Mouse (Mus musculus): ENCODE results near the gene Eomes. TPM values are rescaled to one million over a fixed set of nuclear protein-coding genes. Genes with fewer than 3 reads are reported as not detected.

The Eomes gene
- total and polyA plus RNA-seq, 3 experiments = not detected

DNA sequence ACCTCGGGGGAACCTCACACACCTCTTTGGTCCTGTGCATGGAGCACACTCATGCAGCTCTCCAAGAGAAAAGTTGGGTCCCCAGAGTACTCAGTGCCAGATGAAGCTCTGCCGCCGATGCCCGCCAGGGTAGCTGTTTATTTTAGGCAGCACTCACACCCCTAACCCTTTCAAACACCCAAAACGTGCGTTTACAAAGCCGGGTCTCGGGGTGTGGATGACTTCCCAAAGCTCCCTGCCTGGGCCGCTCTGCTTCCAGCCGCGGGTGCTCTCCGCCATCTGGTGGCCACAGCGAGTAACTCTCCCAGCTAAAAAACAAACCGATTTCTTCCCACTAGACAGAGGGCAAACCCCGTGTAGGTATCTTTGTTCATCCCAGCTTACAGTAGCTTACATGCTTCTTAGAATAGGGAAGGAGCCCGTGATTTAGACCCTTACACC is 11.6 kb downstream of the Eomes start (continued):
- TF ChIP-seq BHLHE40 (IDR thresholded peaks at IDR 0.05; ENCODE audit: low read depth, low read length) = peak; percentile 28; the same call in 1 of the 2 replicates
- no peak for TF ChIP-seq ZMIZ1 (IDR thresholded peaks at IDR 0.05; ENCODE audit: low read depth, low read length)
- TF ChIP-seq UBTF (IDR thresholded peaks at IDR 0.05; ENCODE audit: low read depth, low read length) = no peak
- TF ChIP-seq POLR2AphosphoS2 (IDR thresholded peaks at IDR 0.05; ENCODE audit: low read depth, low read length) = no peak
- no peak for TF ChIP-seq PAX5 (IDR thresholded peaks at IDR 0.05; ENCODE audit: low read length)
- no peak for TF ChIP-seq JUND (conservative IDR thresholded peaks at IDR 0.05; ENCODE audit: low read depth, low read length)
- peak; percentile 97 for TF ChIP-seq RAD21 (IDR thresholded peaks at IDR 0.05; ENCODE audit: low read depth, low read length)

DNA sequence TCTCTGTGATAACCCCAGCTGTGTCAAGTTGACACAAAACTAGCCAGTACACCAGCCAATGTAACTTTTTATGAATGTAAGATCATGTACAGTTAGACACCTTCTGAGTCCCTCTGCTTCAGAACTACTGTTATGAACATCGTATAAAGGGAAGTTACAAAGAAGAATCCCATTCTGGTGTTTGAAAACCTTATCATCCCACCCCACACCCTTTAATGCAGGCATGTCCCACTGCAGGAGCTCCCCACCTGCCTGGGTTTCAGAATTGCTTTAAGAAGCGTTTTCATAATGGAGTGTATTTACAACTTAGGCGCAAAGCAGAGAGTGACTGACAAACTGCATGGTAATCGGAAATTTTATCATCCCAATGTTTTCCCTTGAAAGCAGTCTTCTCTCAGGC is 13.2 kb downstream of the Eomes start:
- Histone ChIP-seq H3K27me3 (replicated peaks) (no peaks in the 10 kb centered on the region), H3K4me3 (replicated peaks in 1 of 3; ENCODE audit: low read depth in 2 of 3, low read length in 2 of 3, poor library complexity in 1 of 3) (no peak overlapping the region), H3K27ac (ENCODE audit: insufficient read depth, low read depth) (no peak overlapping the region), H3K9ac (ENCODE audit: insufficient read depth, low read depth) (no peak overlapping the region), H3K79me2 (replicated peaks; ENCODE audit: control insufficient read depth, extremely low read depth, insufficient read depth, poor library complexity, severe bottlenecking) (no peaks in the 10 kb centered on the region), H3K4me2 (ENCODE audit: insufficient read depth, low read depth, poor library complexity, severe bottlenecking) (no peak overlapping the region), H3K4me1 (ENCODE audit: control insufficient read depth in 1 of 2, insufficient read depth in 2 of 2) (peaks cover 0 to 3% of the 10 kb centered on the region in 2 experiments; a peak in 2 of 4 replicates), H3K36me3 (replicated peaks in 1 of 2; ENCODE audit: control insufficient read depth in 1 of 2, insufficient read depth in 1 of 2, low read length in 1 of 2) (no peaks in the 10 kb centered on the region), H3K9me3 (replicated peaks; ENCODE audit: low read length) (peaks cover 4% of the 10 kb centered on the region)
- no peak for DNase-seq (ENCODE audit: extremely low read depth)
- dilution Hi-C loops (cut with MboI; ENCODE audit: extremely low pct_ligation_motif_present, extremely low pct_unique_long_range_greater_than_20kb, low sequenced_read_pairs) = no loop called here
- in situ Hi-C loops (cut with MboI; ENCODE audit: low pct_ligation_motif_present, low pct_unique_long_range_greater_than_20kb, low sequenced_read_pairs) = loop anchor here (25.0 kb wide), 1 partner anchor 429 kb away; no protein-coding TSS in a partner anchor
- TF ChIP-seq POLR2AphosphoS2 (IDR thresholded peaks at IDR 0.05; ENCODE audit: low read depth, low read length) (no peak), BHLHE40 (IDR thresholded peaks at IDR 0.05; ENCODE audit: low read depth, low read length) (no peak), HCFC1 (IDR thresholded peaks at IDR 0.05; ENCODE audit: low read depth, low read length) (no peak)

DNA sequence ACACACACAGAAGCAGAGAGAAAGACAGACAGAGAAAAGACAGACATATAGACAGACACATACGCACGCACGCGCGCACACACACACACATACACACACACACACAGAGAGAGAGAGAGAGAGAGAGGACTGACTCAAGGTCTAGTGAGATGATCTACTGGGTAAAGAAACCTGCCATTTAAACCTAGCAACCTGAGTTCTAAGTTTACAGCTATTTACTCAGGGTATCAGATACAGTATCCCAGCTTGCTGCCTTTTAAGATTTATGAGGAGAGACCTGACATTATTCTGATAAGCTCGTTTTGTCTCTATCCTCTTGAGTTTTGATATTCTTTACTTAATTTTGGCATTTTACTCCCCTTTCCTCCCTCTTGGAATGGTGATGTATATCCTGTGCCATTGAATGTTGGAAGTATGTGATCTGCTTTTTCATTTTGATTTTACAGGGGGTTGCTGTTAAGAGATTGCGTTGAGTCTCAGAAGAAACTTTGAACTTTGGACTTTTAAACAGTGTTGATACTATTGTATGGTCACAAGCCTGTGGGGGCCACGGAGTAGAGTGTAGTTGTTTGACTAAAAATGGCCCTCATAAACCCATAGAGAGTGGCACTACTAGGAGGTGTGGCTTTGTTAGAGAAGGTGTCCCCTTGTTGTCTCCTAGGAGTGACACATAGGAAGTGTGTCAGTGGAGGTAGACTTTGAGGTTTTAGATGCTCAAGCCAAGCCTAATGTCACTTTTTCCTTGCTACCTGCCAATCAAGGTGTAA is 15.1 kb downstream of the Eomes start:
- in situ Hi-C loops (cut with MboI; ENCODE audit: low pct_ligation_motif_present, low pct_unique_long_range_greater_than_20kb, low sequenced_read_pairs) = loop anchor here (25.0 kb wide), 1 partner anchor 431 kb away; no protein-coding TSS in a partner anchor
- Histone ChIP-seq H3K9me3 (replicated peaks; ENCODE audit: low read length) (peaks cover 4% of the 10 kb centered on the region), H3K4me2 (ENCODE audit: insufficient read depth, low read depth, poor library complexity, severe bottlenecking) (no peak overlapping the region), H3K9ac (ENCODE audit: insufficient read depth, low read depth) (no peak overlapping the region), H3K36me3 (replicated peaks in 1 of 2; ENCODE audit: control insufficient read depth in 1 of 2, insufficient read depth in 1 of 2, low read length in 1 of 2) (no peaks in the 10 kb centered on the region), H3K4me1 (ENCODE audit: control insufficient read depth in 1 of 2, insufficient read depth in 2 of 2) (peaks cover 0 to 3% of the 10 kb centered on the region in 2 experiments; a peak in 2 of 4 replicates), H3K4me3 (replicated peaks in 1 of 3; ENCODE audit: low read depth in 2 of 3, low read length in 2 of 3, poor library complexity in 1 of 3) (no peak overlapping the region), H3K27me3 (replicated peaks) (no peaks in the 10 kb centered on the region), H3K79me2 (replicated peaks; ENCODE audit: control insufficient read depth, extremely low read depth, insufficient read depth, poor library complexity, severe bottlenecking) (no peaks in the 10 kb centered on the region), H3K27ac (ENCODE audit: insufficient read depth, low read depth) (no peak overlapping the region)
- TF ChIP-seq PAX5 (IDR thresholded peaks at IDR 0.05; ENCODE audit: low read length) (no peak), MAZ (IDR thresholded peaks at IDR 0.05; ENCODE audit: low read depth, low read length) (no peak), E2F4 (IDR thresholded peaks at IDR 0.05; ENCODE audit: insufficient replicate concordance, low read depth, low read length) (no peak)
- no peak for DNase-seq (ENCODE audit: extremely low read depth)
- dilution Hi-C loops (cut with MboI; ENCODE audit: extremely low pct_ligation_motif_present, extremely low pct_unique_long_range_greater_than_20kb, low sequenced_read_pairs) = no loop called here

All from CH12.LX (cell line).